Mouse (Mus musculus) forebrain, embryonic 11.5 days (tissue): Measurements from ENCODE around the gene Meis1. TPM values are rescaled to one million over a fixed set of nuclear protein-coding genes. Genes with fewer than 3 reads are reported as not detected.

Experiments
- ATAC-seq: fragments of 200-750 bp; cut with Nextera tagmentation; replicated peaks from 2 replicates; pipeline ENCODE4 v1.8.0; 2017; ENCODE audit warnings: moderate TSS enrichment; ENCODE audit not compliant: low FRiP score
- DNase-seq: peaks from one replicate; pipeline ENCODE4 v3.0.0-alpha.2; 2017; ENCODE audit warnings: low spot score
- H3K27ac ChIP-seq: fragments of 300-500 bp; sonication (generic); 2 replicates; pipeline ENCODE4 v1.5.1; 2014; ENCODE audit warnings: low read depth, low read length
- H3K27me3 ChIP-seq: fragments of 300-500 bp; sonication (generic); 2 replicates; pipeline ENCODE4 v1.6.1; 2014; ENCODE audit warnings: mild to moderate bottlenecking, low read length, mixed read lengths; ENCODE audit not compliant: control insufficient read depth, insufficient read depth
- H3K36me3 ChIP-seq: fragments of 300-500 bp; sonication (generic); 2 replicates; pipeline ENCODE4 v1.6.1; 2014; ENCODE audit warnings: mild to moderate bottlenecking, low read length, moderate library complexity, mixed read lengths; ENCODE audit not compliant: control insufficient read depth, insufficient read depth
- H3K4me1 ChIP-seq: fragments of 300-500 bp; sonication (generic); replicated peaks from 2 replicates; pipeline ENCODE4 v1.6.1; 2014; ENCODE audit warnings: low read length, mixed read lengths; ENCODE audit not compliant: control insufficient read depth, insufficient read depth
- H3K4me2 ChIP-seq: fragments of 300-500 bp; sonication (generic); 2 replicates; pipeline ENCODE4 v1.6.1; 2014; ENCODE audit warnings: low read depth, mild to moderate bottlenecking, low read length, moderate library complexity, mixed read lengths; ENCODE audit not compliant: severe bottlenecking
- H3K4me3 ChIP-seq: fragments of 300-500 bp; sonication (generic); 2 replicates; pipeline ENCODE4 v1.5.1; 2014; ENCODE audit warnings: low read depth, low read length
- H3K9ac ChIP-seq: fragments of 300-500 bp; sonication (generic); 2 replicates; pipeline ENCODE4 v1.6.1; 2014; ENCODE audit warnings: low read length
- H3K9me3 ChIP-seq: fragments of 300-500 bp; sonication (generic); 2 replicates; pipeline ENCODE4 v1.6.1; 2016; ENCODE audit warnings: low read length, mixed read lengths; ENCODE audit not compliant: control insufficient read depth
- WGBS: fragments of 180-500 bp; shearing (Covaris S2); extraction: QIAGEN DNeasy Blood & Tissue Kit; methylation state at CpG from one replicate; pipeline ENCODE4 v1.1.7; 2014; 5-methylcytosine and 5-hydroxymethylcytosine counted together
- polyA plus RNA-seq: library from polyadenylated mRNA; unstranded; fragments of >200 nt; fragmentation: Nextera tagmentation; extraction: Ambion mirVana; gene quantifications from 2 replicates; pipeline ENCODE4 v1.2.1, GENCODE M21; 2014

The Meis1 gene
- polyA plus RNA-seq, 1 experiment from 2014 or later = 29.9 TPM

- H3K27ac ChIP-seq = no peak overlapping the region
- peaks cover 16% of the 10 kb centered on the region for H3K4me1 ChIP-seq
- no peak for ATAC-seq
Measured at GRCm38 (mm10) chr11:18988637-18989263, 30.0 kb downstream of the Meis1 start.

GRCm38 (mm10) chr11:18983813-18984212 is 35.0 kb downstream of the Meis1 start:
- Histone ChIP-seq H3K4me2 (no peak overlapping the region), H3K4me1 (peaks cover 6% of the 10 kb centered on the region; the same call in 1 of the 2 replicates), H3K36me3 (no peaks in the 10 kb centered on the region; the same call in 1 of the 2 replicates), H3K27me3 (no peaks in the 10 kb centered on the region), H3K4me3 (no peak overlapping the region), H3K27ac (no peak overlapping the region), H3K9ac (no peak overlapping the region), H3K9me3 (no peaks in the 10 kb centered on the region)
- WGBS = 86% methylated on average over 2 of the region's 2 CpGs
- DNase-seq (no peak), ATAC-seq (no peak)

More at GRCm38 (mm10) chr11:18988637-18989263, 30.0 kb downstream of the Meis1 start:
- no peak for DNase-seq
- H3K4me2 ChIP-seq = no peak overlapping the region
- WGBS = 60% methylated on average over 4 of the region's 4 CpGs
- no peak overlapping the region for H3K9ac ChIP-seq
- H3K27me3 ChIP-seq = no peaks in the 10 kb centered on the region
- no peaks in the 10 kb centered on the region; the same call in 1 of the 2 replicates for H3K36me3 ChIP-seq
- no peaks in the 10 kb centered on the region for H3K9me3 ChIP-seq
- no peak overlapping the region for H3K4me3 ChIP-seq

GRCm38 (mm10) chr11:18983294-18983693 is 35.5 kb downstream of the Meis1 start:
- no peaks in the 10 kb centered on the region; the same call in 1 of the 2 replicates for H3K36me3 ChIP-seq
- no peak overlapping the region for H3K4me3 ChIP-seq
- H3K9ac ChIP-seq = no peak overlapping the region
- DNase-seq (no peak), ATAC-seq (no peak)
- no peak overlapping the region for H3K27ac ChIP-seq
- H3K9me3 ChIP-seq = no peaks in the 10 kb centered on the region
- H3K27me3 ChIP-seq = no peaks in the 10 kb centered on the region
- H3K4me1 ChIP-seq = peaks cover 6% of the 10 kb centered on the region; the same call in 1 of the 2 replicates
- 69% methylated on average over 7 of the region's 7 CpGs for WGBS
- no peak overlapping the region for H3K4me2 ChIP-seq

- H3K4me3 ChIP-seq = no peak overlapping the region
- H3K27me3 ChIP-seq = no peaks in the 10 kb centered on the region
- H3K9me3 ChIP-seq = no peaks in the 10 kb centered on the region
- DNase-seq (peak; percentile 64), ATAC-seq (peak; percentile 75)
- no peak overlapping the region for H3K4me2 ChIP-seq
- WGBS = 19% methylated on average over 3 of the region's 3 CpGs
- H3K4me1 ChIP-seq = peaks cover 6% of the 10 kb centered on the region; the same call in 1 of the 2 replicates
- peak overlapping the region; percentile 15; the same call in 1 of the 2 replicates for H3K27ac ChIP-seq
- no peaks in the 10 kb centered on the region for H3K36me3 ChIP-seq
- peak overlapping the region; percentile 27; the same call in 1 of the 2 replicates for H3K9ac ChIP-seq
Measured at GRCm38 (mm10) chr11:18982331-18982730, 36.5 kb downstream of the Meis1 start.

GRCm38 (mm10) chr11:18981367-18981766 is 37.4 kb downstream of the Meis1 start:
- Histone ChIP-seq H3K27ac (no peak overlapping the region), H3K4me1 (peaks cover 6% of the 10 kb centered on the region; the same call in 1 of the 2 replicates), H3K9me3 (no peaks in the 10 kb centered on the region), H3K36me3 (no peaks in the 10 kb centered on the region), H3K4me3 (no peak overlapping the region), H3K4me2 (no peak overlapping the region), H3K27me3 (no peaks in the 10 kb centered on the region), H3K9ac (no peak overlapping the region)
- DNase-seq (no peak), ATAC-seq (no peak)
- 14% methylated on average over 4 of the region's 4 CpGs for WGBS

- ATAC-seq (no peak), DNase-seq (no peak)
- WGBS = 38% methylated on average over 5 of the region's 5 CpGs
- no peak overlapping the region for H3K27ac ChIP-seq
- no peak overlapping the region for H3K9ac ChIP-seq
- H3K4me2 ChIP-seq = no peak overlapping the region
- peaks cover 6% of the 10 kb centered on the region; the same call in 1 of the 2 replicates for H3K4me1 ChIP-seq
- no peak overlapping the region for H3K4me3 ChIP-seq
- no peaks in the 10 kb centered on the region for H3K27me3 ChIP-seq
- no peaks in the 10 kb centered on the region for H3K36me3 ChIP-seq
- no peaks in the 10 kb centered on the region for H3K9me3 ChIP-seq
Measured at GRCm38 (mm10) chr11:18980615-18981014, 38.2 kb downstream of the Meis1 start.

- no peaks in the 10 kb centered on the region for H3K27me3 ChIP-seq
- H3K9me3 ChIP-seq = no peaks in the 10 kb centered on the region
- no peak overlapping the region for H3K4me2 ChIP-seq
- 91% methylated on average over 1 of the region's 1 CpGs for WGBS
- ATAC-seq (no peak), DNase-seq (no peak)
- H3K27ac ChIP-seq = no peak overlapping the region
- no peak overlapping the region for H3K9ac ChIP-seq
- no peaks in the 10 kb centered on the region for H3K4me1 ChIP-seq
- H3K4me3 ChIP-seq = no peak overlapping the region
- H3K36me3 ChIP-seq = no peaks in the 10 kb centered on the region
Measured at GRCm38 (mm10) chr11:18975087-18975486, 43.7 kb downstream of the Meis1 start.

GRCm38 (mm10) chr11:18973808-18974207 is 45.0 kb downstream of the Meis1 start:
- H3K36me3 ChIP-seq = no peaks in the 10 kb centered on the region
- DNase-seq = no peak

GRCm38 (mm10) chr11:18972968-18973367 is 45.8 kb downstream of the Meis1 start:
- H3K36me3 ChIP-seq = no peaks in the 10 kb centered on the region
- no peak for ATAC-seq

More at GRCm38 (mm10) chr11:18973808-18974207, 45.0 kb downstream of the Meis1 start:
- Histone ChIP-seq H3K9ac (no peak overlapping the region), H3K4me3 (no peak overlapping the region), H3K4me2 (no peak overlapping the region), H3K27me3 (no peaks in the 10 kb centered on the region), H3K9me3 (no peaks in the 10 kb centered on the region), H3K27ac (no peak overlapping the region), H3K4me1 (no peaks in the 10 kb centered on the region)
- no peak for ATAC-seq
- WGBS = 30% methylated on average over 3 of the region's 3 CpGs

More at GRCm38 (mm10) chr11:18972968-18973367, 45.8 kb downstream of the Meis1 start:
- H3K4me1 ChIP-seq = no peaks in the 10 kb centered on the region
- H3K4me2 ChIP-seq = no peak overlapping the region
- no peak overlapping the region for H3K27ac ChIP-seq
- H3K9ac ChIP-seq = no peak overlapping the region
- H3K9me3 ChIP-seq = no peaks in the 10 kb centered on the region
- no peaks in the 10 kb centered on the region for H3K27me3 ChIP-seq
- DNase-seq = no peak
- H3K4me3 ChIP-seq = no peak overlapping the region
